Mouse (Mus musculus) lung, embryonic 16.5 days (tissue): ENCODE results near the gene Rps18. TPM values are rescaled to one million over a fixed set of nuclear protein-coding genes. Genes with fewer than 3 reads are reported as not detected.
A peak's percentile ranks its signal among the peaks of the same experiment; 100 is the strongest.
"Not testable (repeated sequence)": the region's sequence is repeated elsewhere in the genome, so short reads cannot be mapped to it uniquely, and the experiment has no call there.

Experiments
- ATAC-seq: fragments of 200-750 bp; cut with Nextera tagmentation; 2 replicates; pipeline ENCODE4 v1.8.0; 2017; ENCODE audit warnings: low read depth, mild to moderate bottlenecking, moderate library complexity
- H3K27ac ChIP-seq: fragments of 300-500 bp; sonication (generic); 2 replicates; pipeline ENCODE4 v1.5.1; 2014; ENCODE audit warnings: mild to moderate bottlenecking, control low read depth, low read length
- H3K27me3 ChIP-seq: fragments of 300-500 bp; sonication (generic); 2 replicates; pipeline ENCODE4 v1.6.1; 2014; ENCODE audit warnings: low read depth, low read length, mixed read lengths; ENCODE audit not compliant: control insufficient read depth, insufficient read depth
- H3K36me3 ChIP-seq: fragments of 300-500 bp; sonication (generic); 2 replicates; pipeline ENCODE4 v1.6.1; 2014; ENCODE audit warnings: low read length; ENCODE audit not compliant: control insufficient read depth, insufficient read depth
- H3K4me1 ChIP-seq: fragments of 300-500 bp; sonication (generic); replicated peaks from 2 replicates; pipeline ENCODE4 v1.6.1; 2014; ENCODE audit warnings: low read length, mixed read lengths; ENCODE audit not compliant: control insufficient read depth, insufficient read depth
- H3K4me2 ChIP-seq: fragments of 300-500 bp; sonication (generic); 2 replicates; pipeline ENCODE4 v1.6.1; 2014; ENCODE audit warnings: low read depth, low read length, control low read depth
- H3K4me3 ChIP-seq: fragments of 300-500 bp; sonication (generic); 2 replicates; pipeline ENCODE4 v1.5.1; 2014; ENCODE audit warnings: mild to moderate bottlenecking, low read length, control low read depth
- H3K9ac ChIP-seq: fragments of 300-500 bp; sonication (generic); 2 replicates; pipeline ENCODE4 v1.6.1; 2014; ENCODE audit warnings: low read length, control low read depth
- H3K9me3 ChIP-seq: fragments of 300-500 bp; sonication (generic); 2 replicates; pipeline ENCODE4 v1.6.1; 2016; ENCODE audit warnings: low read length; ENCODE audit not compliant: control insufficient read depth
- WGBS: fragments of 180-500 bp; shearing (Covaris S2); extraction: QIAGEN DNeasy Blood & Tissue Kit; methylation state at CpG from one replicate; pipeline ENCODE4 v1.1.7; 2014; 5-methylcytosine and 5-hydroxymethylcytosine counted together
- polyA plus RNA-seq: library from polyadenylated mRNA; unstranded; fragments of >200 nt; fragmentation: Nextera tagmentation; extraction: Ambion mirVana; gene quantifications from 2 replicates; pipeline ENCODE4 v1.2.1, GENCODE M21; 2015

Gene Rps18
- polyA plus RNA-seq, 1 experiment from 2014 or later = 1,739 TPM

GRCm38 (mm10) chr17:33991788-33992664 is 36.2 kb upstream of the Rps18 start:
- H3K9me3 ChIP-seq = no peaks in the 10 kb centered on the region
- H3K27ac ChIP-seq = no peak overlapping the region
- H3K4me2 ChIP-seq = no peak overlapping the region
- 28% methylated on average over 10 of the region's 10 CpGs for WGBS
- H3K36me3 ChIP-seq = no peaks in the 10 kb centered on the region
- no peak overlapping the region for H3K4me3 ChIP-seq
- H3K4me1 ChIP-seq = no peaks in the 10 kb centered on the region
- ATAC-seq = peak; percentile 26; the same call in 1 of the 2 replicates
- H3K27me3 ChIP-seq = no peaks in the 10 kb centered on the region
- H3K9ac ChIP-seq = no peak overlapping the region

DNA sequence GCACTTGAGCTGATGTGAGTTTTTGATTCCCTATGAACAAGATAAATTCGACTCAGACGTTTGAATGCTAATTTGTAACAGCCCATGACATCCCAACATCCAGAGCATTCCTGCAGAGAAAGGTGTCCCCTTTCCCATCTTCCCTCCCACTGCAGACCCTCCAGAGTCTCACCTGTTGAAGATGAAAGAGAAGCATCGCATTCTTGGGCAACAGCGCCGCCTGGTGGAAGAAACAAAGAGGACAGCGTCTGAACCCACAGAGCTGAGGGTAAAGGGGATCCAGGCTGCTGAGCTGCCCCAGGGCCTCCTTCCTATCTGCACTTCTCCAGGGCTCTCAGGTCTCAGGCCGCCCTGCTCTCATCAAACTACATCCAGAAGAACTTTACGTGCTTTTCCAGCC is 26.3 kb upstream of the Rps18 start:
- H3K9ac ChIP-seq, H3K36me3 ChIP-seq, H3K27ac ChIP-seq, H3K9me3 ChIP-seq, ATAC-seq, H3K4me3 ChIP-seq: not testable (repeated sequence)
- WGBS = 9% methylated on average over 8 of the region's 8 CpGs
- peaks cover 28% of the 10 kb centered on the region for H3K27me3 ChIP-seq
- peak overlapping the region; percentile 58 for H3K4me2 ChIP-seq
- H3K4me1 ChIP-seq = peaks cover 23% of the 10 kb centered on the region

DNA sequence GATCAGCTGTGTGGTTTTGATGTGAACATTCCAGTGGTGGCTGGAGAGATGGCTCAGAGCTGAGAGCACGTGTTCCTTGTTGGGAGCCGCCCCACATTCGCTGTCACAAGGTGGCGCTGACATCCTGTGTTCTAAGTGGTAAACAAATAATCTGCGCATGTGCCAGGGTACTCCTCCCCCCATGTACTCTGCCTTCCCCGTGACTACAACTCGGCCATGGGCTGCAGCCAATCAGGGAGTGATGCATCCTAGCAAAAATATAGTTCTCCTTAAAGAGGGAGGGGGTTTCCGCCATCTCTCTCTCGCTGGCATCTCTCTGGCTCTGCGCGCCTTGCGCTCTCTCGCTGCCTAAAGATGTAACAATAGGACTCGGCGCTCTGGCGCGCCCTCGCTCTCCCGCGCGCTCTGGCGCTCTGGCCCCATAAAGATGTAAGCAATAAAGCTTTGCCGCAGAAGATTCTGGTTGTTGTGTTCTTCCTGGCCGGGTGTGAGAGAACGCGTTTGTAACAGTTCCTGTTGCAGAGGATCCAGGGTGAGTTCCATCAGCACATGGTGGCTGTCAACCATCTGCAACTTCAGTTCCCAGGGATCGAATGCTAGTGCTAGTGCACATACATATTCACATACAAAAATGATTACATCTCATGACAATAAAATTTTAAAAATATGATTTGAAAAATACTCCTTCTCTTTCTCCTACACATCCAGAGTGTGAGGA is 25.6 kb upstream of the Rps18 start:
- Histone ChIP-seq H3K4me1 (peaks cover 23% of the 10 kb centered on the region), H3K4me2 (peak overlapping the region; percentile 58), H3K4me3 (peak overlapping the region; percentile 48), H3K27ac (peak overlapping the region; percentile 70), H3K27me3 (peaks cover 31% of the 10 kb centered on the region), H3K9ac (peak overlapping the region; percentile 53)
- H3K36me3 ChIP-seq, H3K9me3 ChIP-seq: not testable (repeated sequence)
- ATAC-seq = peak; percentile 94
- under 1% methylated on average over 27 of the region's 27 CpGs for WGBS

- Histone ChIP-seq H3K9ac (no peak overlapping the region), H3K36me3 (no peaks in the 10 kb centered on the region), H3K27me3 (peaks cover 33% of the 10 kb centered on the region), H3K4me2 (peak overlapping the region; percentile 58; the same call in 1 of the 2 replicates), H3K27ac (peak overlapping the region; percentile 70), H3K4me1 (peaks cover 23% of the 10 kb centered on the region), H3K9me3 (no peaks in the 10 kb centered on the region), H3K4me3 (peak overlapping the region; percentile 48)
- WGBS = 67% methylated on average over 19 of the region's 19 CpGs
- ATAC-seq = peak; percentile 5; the same call in 1 of the 2 replicates
These were observed 24.6 kb upstream of the Rps18 start for GRCm38 (mm10) chr17:33980181-33981035.

DNA sequence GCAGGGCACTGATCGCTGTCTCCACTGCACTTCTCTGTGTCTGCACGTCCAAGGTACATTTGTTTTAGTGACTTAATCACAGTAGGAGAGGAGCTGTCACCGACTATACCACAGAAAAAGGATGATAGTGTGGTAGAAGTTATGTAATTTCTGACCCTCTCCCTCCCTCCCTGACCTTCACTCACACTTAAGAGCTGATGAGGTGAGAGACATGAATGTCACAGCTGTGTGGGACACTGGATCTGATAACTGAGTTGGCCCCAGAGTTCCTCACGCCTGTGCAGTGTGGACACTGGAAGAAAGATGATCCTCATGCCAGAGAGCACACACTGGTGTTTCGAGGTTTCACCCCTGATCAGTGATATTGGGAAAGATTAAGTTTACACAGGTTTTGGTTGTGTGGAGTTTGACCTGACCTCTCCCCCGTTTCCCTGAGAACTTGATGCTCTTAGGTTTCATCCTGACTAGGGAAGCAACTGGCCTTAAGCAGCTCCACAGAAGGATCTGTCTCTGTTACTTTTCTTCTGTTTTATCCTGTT is 23.8 kb upstream of the Rps18 start:
- no peak overlapping the region for H3K27ac ChIP-seq
- H3K9me3 ChIP-seq = no peaks in the 10 kb centered on the region
- WGBS = 38% methylated on average over 6 of the region's 6 CpGs
- H3K9ac ChIP-seq = no peak overlapping the region
- H3K4me2 ChIP-seq = no peak overlapping the region
- no peak for ATAC-seq
- no peaks in the 10 kb centered on the region for H3K36me3 ChIP-seq
- H3K4me1 ChIP-seq = peaks cover 23% of the 10 kb centered on the region
- peaks cover 33% of the 10 kb centered on the region for H3K27me3 ChIP-seq
- no peak overlapping the region for H3K4me3 ChIP-seq

- Histone ChIP-seq H3K36me3 (no peaks in the 10 kb centered on the region), H3K4me1 (peaks cover 23% of the 10 kb centered on the region), H3K9me3 (no peaks in the 10 kb centered on the region), H3K4me2 (peak overlapping the region; percentile 64), H3K4me3 (peak overlapping the region; percentile 48), H3K27ac (no peak overlapping the region), H3K27me3 (peaks cover 33% of the 10 kb centered on the region), H3K9ac (peak overlapping the region; percentile 35; the same call in 1 of the 2 replicates)
- peak; percentile 10 for ATAC-seq
- whole genome bisulfite sequencing = 0% methylated on average over 16 of the region's 17 CpGs
These were observed 22.8 kb upstream of the Rps18 start for GRCm38 (mm10) chr17:33978631-33979031.

GRCm38 (mm10) chr17:33977861-33978557 is 22.2 kb upstream of the Rps18 start:
- H3K36me3 ChIP-seq = no peaks in the 10 kb centered on the region
- peak overlapping the region; percentile 35; the same call in 1 of the 2 replicates for H3K9ac ChIP-seq
- WGBS = 2% methylated on average over 57 of the region's 57 CpGs
- peak overlapping the region; percentile 64 for H3K4me2 ChIP-seq
- H3K27me3 ChIP-seq = peaks cover 33% of the 10 kb centered on the region
- no peak overlapping the region for H3K27ac ChIP-seq
- H3K4me3 ChIP-seq = peak overlapping the region; percentile 48
- H3K9me3 ChIP-seq = no peaks in the 10 kb centered on the region
- H3K4me1 ChIP-seq = peaks cover 23% of the 10 kb centered on the region
- no peak for ATAC-seq

- no peak overlapping the region for H3K27ac ChIP-seq
- peaks cover 6% of the 10 kb centered on the region for H3K4me1 ChIP-seq
- no peaks in the 10 kb centered on the region for H3K36me3 ChIP-seq
- H3K27me3 ChIP-seq = peaks cover 18% of the 10 kb centered on the region
- no peak overlapping the region for H3K4me3 ChIP-seq
- no peak overlapping the region for H3K4me2 ChIP-seq
- ATAC-seq = no peak
- WGBS = 53% methylated on average over 3 of the region's 3 CpGs
- H3K9me3 ChIP-seq = no peaks in the 10 kb centered on the region
- H3K9ac ChIP-seq = no peak overlapping the region
These were observed 17.8 kb upstream of the Rps18 start for GRCm38 (mm10) chr17:33973572-33973971.
